ENCODE assay signal across 8 mouse cellular contexts in the genomic region with DNA sequence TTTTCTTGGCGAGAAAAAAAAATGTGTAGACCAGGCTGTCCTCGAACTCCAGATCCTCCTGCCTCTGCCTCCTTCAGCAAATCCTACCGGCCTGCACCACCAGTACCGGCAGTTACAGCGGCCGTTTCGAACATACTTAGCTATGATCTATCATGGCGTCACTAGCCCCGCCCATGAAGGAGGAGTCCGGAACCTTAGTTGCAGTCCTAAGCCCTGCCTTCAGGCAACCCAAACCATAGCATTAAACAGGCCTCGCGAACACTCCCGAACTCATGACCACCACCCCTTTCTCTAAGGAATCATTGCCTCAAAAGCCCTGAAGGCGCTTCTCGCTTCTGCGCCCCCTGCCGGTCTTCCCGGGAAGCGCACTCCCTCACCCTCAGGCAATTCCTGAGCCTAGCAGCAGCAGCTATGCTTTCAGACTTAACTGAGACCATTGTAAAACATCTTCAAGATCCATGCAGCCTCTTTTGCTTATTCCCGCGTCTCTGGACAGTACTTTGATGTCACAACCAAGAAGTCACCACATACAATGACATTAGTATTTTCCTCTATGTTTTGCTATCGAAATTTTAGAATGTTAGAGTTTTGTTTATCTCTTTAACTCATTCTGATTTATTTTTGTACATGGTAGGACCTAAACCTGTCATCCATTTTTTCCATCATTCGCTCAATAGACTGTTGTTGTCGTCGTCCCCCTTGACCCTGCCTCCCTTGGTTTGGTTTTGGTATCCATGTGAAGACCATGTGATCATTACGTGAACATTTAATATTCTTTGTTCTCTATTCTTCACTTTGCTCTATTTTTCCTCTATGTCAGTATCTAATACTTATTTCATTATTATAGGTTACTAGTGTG. TPM values are rescaled to one million over a fixed set of nuclear protein-coding genes. Genes with fewer than 3 reads are reported as not detected.
A peak's percentile ranks its signal among the peaks of the same experiment; 100 is the strongest.
DNase-seq lines count a peak whose midpoint lies in the region; ATAC-seq and TF ChIP-seq lines count a peak whose summit lies in the region.

No protein-coding gene starts in this region.

- WGBS in forebrain, embryonic 12.5 days: 7% methylated on average over 26 of the region's 26 CpGs
- 6% methylated on average over 26 of the region's 26 CpGs for WGBS in heart, postnatal 0 days
- 7% methylated on average over 26 of the region's 26 CpGs for WGBS in liver, embryonic 16.5 days (ENCODE audit: insufficient replicate concordance)
- WGBS in neural tube, embryonic 13.5 days: 6% methylated on average over 26 of the region's 26 CpGs

- peak overlapping the region; percentile 46; the same call in 1 of the 2 replicates for H3K27ac ChIP-seq in forebrain, embryonic 12.5 days
- no peak overlapping the region for H3K27ac ChIP-seq in heart, postnatal 0 days (ENCODE audit: low read depth)
- H3K27ac ChIP-seq in liver, embryonic 16.5 days (ENCODE audit: low read length): no peak overlapping the region
- H3K27ac ChIP-seq in neural tube, embryonic 13.5 days (replicated peaks): peak overlapping the region; percentile 88
- H3K27ac ChIP-seq in testis, adult 2 months (ENCODE audit: control insufficient read depth, insufficient read depth, low read depth, low read length): peak overlapping the region; percentile 82; the same call in 1 of the 2 replicates

- H3K4me2 ChIP-seq in forebrain, embryonic 12.5 days: peak overlapping the region; percentile 50
- H3K4me2 ChIP-seq in heart, postnatal 0 days (ENCODE audit: low read depth, low read length): peak overlapping the region; percentile 66
- peak overlapping the region; percentile 77 for H3K4me2 ChIP-seq in liver, embryonic 16.5 days (ENCODE audit: low read depth, low read length)
- peak overlapping the region; percentile 62 for H3K4me2 ChIP-seq in neural tube, embryonic 13.5 days

- peaks cover 28% of the 10 kb centered on the region for H3K9me3 ChIP-seq in E14TG2a.4 (ENCODE audit: low read length)
- H3K9me3 ChIP-seq in forebrain, embryonic 12.5 days: no peaks in the 10 kb centered on the region
- H3K9me3 ChIP-seq in heart, postnatal 0 days (replicated peaks; ENCODE audit: control insufficient read depth, low read length): no peaks in the 10 kb centered on the region
- no peaks in the 10 kb centered on the region for H3K9me3 ChIP-seq in liver, embryonic 16.5 days (replicated peaks; ENCODE audit: control insufficient read depth, low read length)
- no peaks in the 10 kb centered on the region for H3K9me3 ChIP-seq in neural tube, embryonic 13.5 days

- H3K36me3 ChIP-seq in E14TG2a.4 (ENCODE audit: insufficient read depth, low read length): no peaks in the 10 kb centered on the region
- H3K36me3 ChIP-seq in forebrain, embryonic 12.5 days (replicated peaks): no peaks in the 10 kb centered on the region
- no peaks in the 10 kb centered on the region for H3K36me3 ChIP-seq in heart, postnatal 0 days (replicated peaks; ENCODE audit: control insufficient read depth, insufficient read depth, low read length)
- no peaks in the 10 kb centered on the region for H3K36me3 ChIP-seq in liver, embryonic 16.5 days (ENCODE audit: control insufficient read depth, insufficient read depth)
- no peaks in the 10 kb centered on the region for H3K36me3 ChIP-seq in neural tube, embryonic 13.5 days
- no peaks in the 10 kb centered on the region for H3K36me3 ChIP-seq in testis, adult 2 months (ENCODE audit: control insufficient read depth, insufficient read depth, low read length)

- ATAC-seq in forebrain, embryonic 12.5 days (ENCODE audit: low FRiP score): peak; percentile 91
- ATAC-seq in heart, postnatal 0 days (ENCODE audit: insufficient read depth, low read depth): peak; percentile 94
- peak; percentile 86 for ATAC-seq in liver, embryonic 16.5 days (ENCODE audit: low read depth)
- ATAC-seq in neural tube, embryonic 13.5 days (ENCODE audit: low read depth): peak; percentile 90

- peak; percentile 84; the same call in 1 of the 2 replicates for TF ChIP-seq EP300 in heart, postnatal 0 days (IDR thresholded peaks at IDR 0.05; ENCODE audit: low read depth)

- peaks cover 5% of the 10 kb centered on the region for H3K4me1 ChIP-seq in E14TG2a.4 (replicated peaks; ENCODE audit: low read depth, low read length)
- peaks cover 4% of the 10 kb centered on the region for H3K4me1 ChIP-seq in forebrain, embryonic 12.5 days
- peaks cover 4% of the 10 kb centered on the region; the same call in 1 of the 2 replicates for H3K4me1 ChIP-seq in heart, postnatal 0 days (ENCODE audit: control insufficient read depth, insufficient read depth)
- H3K4me1 ChIP-seq in liver, embryonic 16.5 days (ENCODE audit: control insufficient read depth, low read depth, low read length): peaks cover 9% of the 10 kb centered on the region
- peaks cover 8% of the 10 kb centered on the region for H3K4me1 ChIP-seq in neural tube, embryonic 13.5 days (replicated peaks)
- H3K4me1 ChIP-seq in testis, adult 2 months (ENCODE audit: control insufficient read depth, insufficient read depth, low read length): peaks cover 11% of the 10 kb centered on the region

- peak; percentile 89 for TF ChIP-seq CTCF in E14TG2a.4 (conservative IDR thresholded peaks at IDR 0.05; ENCODE audit: low read length)
- peak; percentile 100 for TF ChIP-seq CTCF in heart, postnatal 0 days (IDR thresholded peaks at IDR 0.05; ENCODE audit: low read depth)
- peak; percentile 98 for TF ChIP-seq CTCF in testis, adult 2 months (IDR thresholded peaks at IDR 0.05; ENCODE audit: control insufficient read depth, insufficient read depth, insufficient replicate concordance, low read depth, low read length)

- no peaks in the 10 kb centered on the region for H3K27me3 ChIP-seq in E14TG2a.4 (ENCODE audit: insufficient read depth, low read length)
- H3K27me3 ChIP-seq in forebrain, embryonic 12.5 days: no peaks in the 10 kb centered on the region
- no peaks in the 10 kb centered on the region for H3K27me3 ChIP-seq in heart, postnatal 0 days (ENCODE audit: control insufficient read depth, insufficient read depth, low read length)
- H3K27me3 ChIP-seq in liver, embryonic 16.5 days (ENCODE audit: control insufficient read depth, insufficient read depth, low read depth, low read length): no peaks in the 10 kb centered on the region
- no peaks in the 10 kb centered on the region for H3K27me3 ChIP-seq in neural tube, embryonic 13.5 days
- no peaks in the 10 kb centered on the region for H3K27me3 ChIP-seq in testis, adult 2 months (ENCODE audit: control insufficient read depth, insufficient read depth, low read length)

- no peak overlapping the region; the same call in 1 of the 2 replicates for H3K9ac ChIP-seq in forebrain, embryonic 12.5 days
- no peak overlapping the region for H3K9ac ChIP-seq in heart, postnatal 0 days (replicated peaks; ENCODE audit: low read depth, low read length)
- H3K9ac ChIP-seq in liver, embryonic 16.5 days (ENCODE audit: low read depth, low read length): no peak overlapping the region
- H3K9ac ChIP-seq in neural tube, embryonic 13.5 days: peak overlapping the region; percentile 68; the same call in 1 of the 2 replicates

- peak; percentile 95 for DNase-seq in c-Kit-positive CD71-positive TER-119-positive erythroid progenitor cells, embryonic 14.5 days (ENCODE audit: low spot score)
- DNase-seq in heart, postnatal 0 days (ENCODE audit: low spot score): peak; percentile 98
- peak; percentile 97 to 98 for DNase-seq in kidney, postnatal 4 days

- H3K4me3 ChIP-seq in E14TG2a.4 (replicated peaks; ENCODE audit: low read length): peak overlapping the region; percentile 56
- H3K4me3 ChIP-seq in forebrain, embryonic 12.5 days (replicated peaks): peak overlapping the region; percentile 41
- H3K4me3 ChIP-seq in heart, postnatal 0 days (ENCODE audit: low read depth, low read length): peak overlapping the region; percentile 43
- peak overlapping the region; percentile 62 for H3K4me3 ChIP-seq in liver, embryonic 16.5 days (ENCODE audit: low read depth, low read length)
- H3K4me3 ChIP-seq in neural tube, embryonic 13.5 days: peak overlapping the region; percentile 45
- H3K4me3 ChIP-seq in testis, adult 2 months (ENCODE audit: control insufficient read depth, low read depth, low read length): peak overlapping the region; percentile 98

- no peak for TF ChIP-seq POLR2A in testis, adult 2 months (IDR thresholded peaks at IDR 0.05; ENCODE audit: control insufficient read depth, low read depth, low read length)

RNA-seq across cellular contexts. Expression of a gene that starts 14.2 kb away (rescaled TPM):
- 0.08 TPM in 1 of 2 replicates, not detected in the other for polyA plus RNA-seq in forebrain, embryonic 12.5 days (2016; fragmentation: Nextera tagmentation; extraction: Ambion mirVana)
- total RNA-seq in heart, postnatal 0 days (2014; rRNA removed; ENCODE audit: low replicate concordance): not detected in 2 replicates
- polyA plus RNA-seq in heart, postnatal 0 days (2015; fragmentation: Nextera tagmentation; extraction: Ambion mirVana): not detected in 2 replicates
- 0.61 and 0.78 TPM in 2 replicates for polyA plus RNA-seq in liver, embryonic 16.5 days (2015; fragmentation: Nextera tagmentation; extraction: Ambion mirVana)
- polyA plus RNA-seq in neural tube, embryonic 13.5 days (2015; fragmentation: Nextera tagmentation; extraction: Ambion mirVana): 0.10 TPM in 1 of 2 replicates, not detected in the other
- polyA plus RNA-seq in testis, adult 2 months (2012; rRNA removed): 0.25 TPM in 1 of 2 replicates, not detected in the other

RNA-seq across cellular contexts. Expression of a gene that starts 22.9 kb away (rescaled TPM):
- polyA plus RNA-seq in forebrain, embryonic 12.5 days (2016; fragmentation: Nextera tagmentation; extraction: Ambion mirVana): not detected in 2 replicates
- total RNA-seq in heart, postnatal 0 days (2014; rRNA removed; ENCODE audit: low replicate concordance): not detected in 2 replicates
- not detected in 2 replicates for polyA plus RNA-seq in heart, postnatal 0 days (2015; fragmentation: Nextera tagmentation; extraction: Ambion mirVana)
- 0.20 TPM in 1 of 2 replicates, not detected in the other for polyA plus RNA-seq in liver, embryonic 16.5 days (2015; fragmentation: Nextera tagmentation; extraction: Ambion mirVana)
- polyA plus RNA-seq in neural tube, embryonic 13.5 days (2015; fragmentation: Nextera tagmentation; extraction: Ambion mirVana): not detected in 2 replicates
- not detected in 2 replicates for polyA plus RNA-seq in testis, adult 2 months (2012; rRNA removed)

RNA-seq across cellular contexts. Expression of a gene that starts 22.9 kb away (rescaled TPM):
- polyA plus RNA-seq in forebrain, embryonic 12.5 days (2016; fragmentation: Nextera tagmentation; extraction: Ambion mirVana): not detected in 2 replicates
- not detected in 2 replicates for total RNA-seq in heart, postnatal 0 days (2014; rRNA removed; ENCODE audit: low replicate concordance)
- polyA plus RNA-seq in heart, postnatal 0 days (2015; fragmentation: Nextera tagmentation; extraction: Ambion mirVana): not detected in 2 replicates
- 0.23 and 0.46 TPM in 2 replicates for polyA plus RNA-seq in liver, embryonic 16.5 days (2015; fragmentation: Nextera tagmentation; extraction: Ambion mirVana)
- polyA plus RNA-seq in neural tube, embryonic 13.5 days (2015; fragmentation: Nextera tagmentation; extraction: Ambion mirVana): not detected in 2 replicates
- polyA plus RNA-seq in testis, adult 2 months (2012; rRNA removed): not detected in 2 replicates

Comparison
In these comparisons a context has a peak if more than half of its experiments do, and no peak if none do; other contexts are left out.
1. H3K4me3 ChIP-seq: peak in every context shown above with its lines; median percentile 98 in testis, adult 2 months; 62 in liver, embryonic 16.5 days; 56 in E14TG2a.4; 45 in neural tube, embryonic 13.5 days; 43 in heart, postnatal 0 days; 41 in forebrain, embryonic 12.5 days.
2. H3K27ac ChIP-seq: peak in forebrain, embryonic 12.5 days (single experiment), neural tube, embryonic 13.5 days (single experiment) and testis, adult 2 months (single experiment); none in heart, postnatal 0 days (single experiment) and liver, embryonic 16.5 days (single experiment).
3. Peak in every context shown above with its lines, with median percentiles within 50 percentile points of each other: CTCF ChIP-seq, DNase-seq, ATAC-seq and H3K4me2 ChIP-seq.